Mouse (Mus musculus) MN1 (cell line): ENCODE results near the gene Aicda.

ENCODE experiments used
- DNase-seq: peaks from one replicate; pipeline ENCODE4 v3.0.0-alpha.2; 2016; ENCODE audit warnings: low spot score

The Aicda gene

DNA sequence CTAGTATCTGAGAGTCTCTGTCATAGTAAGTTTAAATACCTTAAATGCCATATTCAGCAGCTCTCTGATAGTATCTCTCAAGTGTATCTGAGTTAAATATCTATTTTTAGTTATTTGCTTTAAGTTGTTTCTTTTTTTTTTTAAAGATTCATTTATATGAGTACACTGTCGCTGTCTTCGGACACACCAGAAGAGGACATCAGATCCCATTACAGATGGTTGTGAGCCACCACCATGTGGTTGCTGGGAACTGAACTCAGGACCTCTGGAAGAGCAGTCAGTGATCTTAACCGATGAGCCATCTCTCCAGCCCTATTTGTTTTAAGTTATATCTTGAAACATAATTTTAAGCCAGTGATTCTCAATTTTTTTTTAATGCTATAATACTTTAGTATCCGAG lies 47.4 kb downstream of the Aicda start:
- no peak for DNase-seq

DNA sequence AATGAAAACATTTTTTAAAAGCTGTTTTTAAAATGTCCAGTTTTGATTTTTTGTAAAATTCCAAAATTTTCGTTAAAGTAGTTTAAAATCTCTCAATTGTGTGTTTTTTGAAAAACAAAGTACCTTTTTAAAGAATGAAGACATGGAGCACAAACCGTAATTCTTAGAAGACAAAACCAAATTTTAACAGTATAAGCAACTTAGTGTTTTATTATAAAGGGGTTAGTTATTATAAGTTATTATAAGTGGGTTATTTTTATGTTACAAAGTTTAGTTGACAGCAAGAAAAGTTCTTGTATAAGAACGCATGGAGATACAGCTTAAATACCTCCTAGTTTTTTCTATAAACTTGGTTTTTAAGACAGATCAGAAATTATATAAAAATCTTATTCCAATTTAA lies 48.0 kb downstream of the Aicda start:
- DNase-seq, result no peak

DNA sequence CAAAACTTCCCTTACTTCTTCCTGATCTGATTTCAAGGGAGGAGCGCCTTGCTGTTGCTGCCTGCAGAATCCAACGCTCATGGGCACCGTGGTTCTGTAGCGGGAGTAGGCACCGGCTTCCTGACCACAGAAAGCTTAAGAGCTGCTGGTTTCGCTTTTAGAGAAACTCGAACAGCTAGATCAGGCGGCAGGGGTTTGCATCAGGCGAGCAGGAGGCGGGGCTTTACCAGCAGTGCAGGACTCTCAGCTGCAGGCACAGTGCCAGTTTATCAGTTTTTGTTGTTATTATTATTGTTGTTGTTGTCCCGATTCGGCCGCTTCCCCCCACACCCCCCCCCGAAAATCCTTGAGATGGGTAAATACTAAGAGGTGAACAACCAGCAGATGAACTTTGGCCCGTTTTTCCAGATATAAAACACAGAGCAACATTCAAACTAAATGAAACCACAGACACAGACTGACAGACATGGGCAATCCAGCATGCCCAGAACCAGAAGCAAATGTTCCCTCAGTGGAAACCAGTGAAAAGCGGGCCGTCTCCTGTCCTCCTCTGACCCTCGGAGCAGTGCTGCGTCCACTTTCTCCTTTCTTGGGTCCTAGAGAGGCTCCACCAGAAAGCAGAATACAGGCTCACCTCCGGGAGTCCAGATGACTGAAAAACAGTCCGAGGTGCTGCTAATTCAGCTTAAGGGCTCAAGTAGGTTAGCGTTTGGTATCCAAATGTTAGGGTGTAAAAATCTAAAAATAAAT lies 48.8 kb downstream of the Aicda start, which contains the start of gene Apobec1:
TSS of gene Apobec1 (minus strand) at position 203 of the 750 bp plus-strand sequence.
- peak; percentile 54 for DNase-seq

DNA sequence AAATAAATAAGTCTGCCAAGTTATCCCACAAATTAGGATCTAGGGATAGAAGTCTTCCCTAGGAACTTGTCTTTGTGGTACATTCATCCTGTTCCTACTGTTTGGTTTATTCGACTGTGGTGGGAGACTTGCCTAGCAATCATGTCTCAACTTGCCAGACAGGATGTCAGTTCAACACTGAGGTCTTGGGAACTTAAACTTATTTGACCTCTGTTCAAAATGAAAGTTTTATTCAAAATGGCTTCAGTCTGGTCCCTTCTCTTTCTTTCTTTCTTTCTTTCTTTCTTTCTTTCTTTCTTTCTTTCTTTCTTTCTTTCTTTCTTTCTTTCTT lies 49.4 kb downstream of the Aicda start:
- DNase-seq, result no peak

DNA sequence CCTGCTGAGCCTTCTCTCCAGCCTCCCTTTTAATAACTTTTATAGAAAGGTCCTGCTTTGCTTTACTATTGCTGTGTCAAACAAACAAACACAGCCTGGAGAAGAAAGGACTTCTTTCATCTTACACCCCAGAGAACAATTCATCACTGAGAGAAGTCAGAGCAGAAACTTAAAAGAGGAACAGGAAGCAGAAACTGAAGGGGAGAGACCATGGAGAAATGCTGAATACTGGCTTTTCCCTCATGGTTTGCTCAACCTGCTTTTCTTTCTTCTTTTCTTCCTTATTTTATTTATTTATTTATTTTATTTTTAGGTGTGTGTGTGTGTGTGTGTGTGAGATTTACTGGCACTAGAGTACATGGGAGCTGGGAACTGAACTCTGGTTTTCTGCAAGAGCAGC lies 50.7 kb downstream of the Aicda start:
- no peak for DNase-seq

DNA sequence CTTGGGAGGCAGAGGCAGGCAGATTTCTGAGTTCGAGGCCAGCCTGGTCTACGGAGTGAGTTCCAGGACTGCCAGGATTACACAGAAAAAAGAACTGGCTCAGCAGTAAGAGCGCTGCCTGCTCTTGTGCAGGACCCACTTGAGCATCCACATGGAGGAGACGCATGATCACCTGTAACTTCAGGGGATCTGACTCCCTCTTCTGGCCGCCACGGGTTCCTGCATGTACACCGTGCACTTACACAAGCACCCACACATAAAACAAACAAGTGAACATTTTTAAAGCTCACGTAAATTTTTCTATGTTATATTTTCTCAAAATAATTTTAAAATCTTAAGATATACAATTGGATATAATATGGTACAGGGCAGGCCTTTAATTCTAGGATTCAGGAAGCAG lies 51.9 kb downstream of the Aicda start:
- DNase-seq, result no peak

DNA sequence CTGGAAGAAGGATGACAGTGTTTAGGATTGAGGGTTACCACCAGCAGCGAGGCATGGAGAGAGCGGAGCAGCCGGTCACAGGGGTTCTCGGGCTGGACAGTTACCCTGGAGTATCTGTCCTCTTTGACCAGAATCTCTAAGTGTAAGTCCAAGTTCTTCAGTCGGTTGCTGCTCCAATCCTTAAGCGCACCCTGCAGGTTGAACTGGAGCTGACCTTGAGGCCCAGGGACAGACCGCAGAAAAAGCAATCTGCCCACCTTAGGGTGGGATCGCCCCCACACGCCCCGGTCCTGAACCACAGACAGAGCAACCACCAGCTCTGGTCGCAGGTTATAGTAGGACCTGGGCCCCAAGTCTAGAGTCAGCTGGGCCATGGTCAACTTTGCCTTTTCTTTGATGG lies 53.1 kb downstream of the Aicda start:
- no peak for DNase-seq

DNA sequence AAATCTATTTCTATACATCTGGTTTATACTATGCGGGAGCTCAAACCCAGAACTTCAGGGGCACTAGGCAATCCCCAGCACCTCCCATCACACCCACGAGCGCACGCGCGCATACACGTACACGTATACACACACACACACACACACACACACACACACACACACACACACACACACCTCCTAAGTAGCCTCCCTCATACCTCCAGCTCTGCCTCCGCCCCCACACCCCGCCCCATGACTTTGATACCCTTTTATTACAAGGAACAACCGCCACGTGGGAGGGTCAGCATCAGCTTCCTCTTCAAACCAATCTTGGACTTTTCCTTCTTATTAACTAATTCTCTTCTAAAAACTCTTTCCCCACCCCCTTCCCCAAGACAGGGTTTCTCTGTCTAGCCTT lies 54.1 kb downstream of the Aicda start:
- DNase-seq, result no peak

DNA sequence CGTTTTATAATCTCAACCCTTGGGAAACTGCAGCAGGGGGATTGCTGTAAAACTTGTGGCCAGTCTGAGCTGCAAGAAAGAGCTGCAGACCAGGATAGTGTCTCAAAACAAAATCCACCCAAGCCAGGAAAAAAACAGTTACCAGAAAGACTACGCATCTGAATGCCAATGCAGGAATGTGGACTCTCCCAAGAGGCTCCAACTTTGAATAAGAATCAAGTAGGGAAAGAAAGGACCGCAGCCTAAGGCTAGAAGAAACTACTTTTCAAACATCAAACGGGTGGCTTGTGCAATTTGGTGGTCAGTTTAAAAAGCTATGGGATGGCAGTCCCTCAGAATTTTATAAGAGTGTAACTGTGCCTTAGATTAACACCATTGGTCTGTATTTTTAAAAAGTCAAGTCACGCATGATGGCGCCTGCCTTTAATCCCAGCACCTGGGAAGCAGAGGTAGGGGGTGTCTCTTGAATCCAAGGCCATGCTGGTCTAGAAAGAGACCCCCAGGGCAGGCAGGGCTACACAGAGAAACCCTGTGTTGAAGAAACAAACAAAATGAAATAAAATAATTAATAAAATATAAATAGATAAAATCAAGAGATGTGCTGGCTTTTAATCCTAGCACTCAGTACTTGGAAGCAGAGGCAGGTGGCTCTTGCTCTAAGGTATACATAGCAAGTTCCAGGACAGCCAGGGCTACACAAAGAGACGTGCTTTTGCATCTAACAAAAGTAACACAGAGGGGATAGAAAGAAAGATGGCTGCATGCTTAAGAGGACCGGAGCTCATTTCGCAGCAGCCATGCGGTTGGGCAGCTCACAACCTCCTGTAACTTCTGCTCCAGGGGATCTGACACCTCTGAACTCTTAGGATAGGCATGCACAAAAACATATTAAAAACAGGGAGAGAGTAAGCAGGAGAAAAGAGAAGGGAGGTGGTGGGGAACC lies 55.1 kb downstream of the Aicda start:
- no peak for DNase-seq

DNA sequence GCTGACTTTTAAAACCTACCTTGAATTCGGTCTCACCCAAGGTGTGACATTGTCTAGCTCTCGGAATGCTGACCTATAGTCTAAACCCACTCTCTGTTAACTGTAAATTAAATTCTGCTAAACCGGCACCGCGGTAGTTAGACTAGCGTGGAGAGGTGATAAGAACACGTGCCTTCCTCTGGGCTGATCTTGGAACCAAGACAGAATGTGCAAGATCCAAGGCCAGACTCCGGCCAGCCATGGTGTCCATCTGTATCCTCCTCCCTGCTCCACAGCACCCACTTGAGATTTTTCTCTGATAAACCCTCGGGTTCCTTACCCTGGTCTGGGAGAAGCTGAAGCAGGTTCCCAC lies 55.8 kb downstream of the Aicda start:
- no peak for DNase-seq

DNA sequence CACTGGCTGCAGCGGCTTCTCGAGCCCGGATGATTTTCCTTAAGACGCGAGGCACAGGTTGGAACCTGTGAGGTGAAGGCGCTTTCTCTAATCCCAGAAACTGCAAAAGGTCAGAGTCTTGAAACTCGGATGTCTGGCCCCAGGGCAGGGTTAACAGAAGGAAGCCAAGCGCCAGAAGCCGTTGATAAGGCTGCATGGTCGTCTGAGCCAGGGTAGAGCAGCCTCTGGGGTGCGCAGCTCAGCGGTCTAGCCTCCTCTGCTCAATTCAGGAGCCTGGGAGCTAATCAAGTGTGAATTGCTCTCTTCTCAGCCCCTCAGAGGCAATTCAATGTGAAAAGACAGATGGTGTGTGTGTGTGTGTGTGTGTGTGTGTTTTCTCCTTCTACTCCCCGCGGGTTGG lies 56.2 kb downstream of the Aicda start, which contains the start of gene Gdf3:
TSS of gene Gdf3 (minus strand) at position 317 of the 400 bp plus-strand sequence.
- no peak for DNase-seq

DNA sequence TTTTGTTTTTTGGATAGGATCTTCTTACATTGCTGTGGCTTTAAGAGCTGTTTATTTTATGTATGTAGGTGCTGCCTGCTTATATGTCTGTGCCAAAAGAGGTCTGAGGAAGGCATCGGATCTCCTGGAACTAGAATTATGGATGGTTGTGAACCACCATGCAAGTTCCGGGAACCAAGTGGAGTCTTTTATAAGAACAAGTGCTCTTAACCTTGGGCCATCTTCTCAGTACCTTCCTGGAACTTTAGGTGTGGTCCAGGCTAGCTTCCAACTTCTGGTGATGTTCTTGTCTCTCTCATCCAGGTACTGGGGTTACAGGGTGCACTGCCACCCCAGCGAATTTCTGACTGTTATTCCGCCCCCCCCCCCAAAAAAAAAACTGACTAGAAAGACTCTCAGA lies 58.8 kb downstream of the Aicda start:
- no peak for DNase-seq
